Mouse (Mus musculus): ENCODE results near the gene Xlr3b.
"Not testable (repeated sequence)": the region's sequence is repeated elsewhere in the genome, so short reads cannot be mapped to it uniquely, and the experiment has no call there.

DNA sequence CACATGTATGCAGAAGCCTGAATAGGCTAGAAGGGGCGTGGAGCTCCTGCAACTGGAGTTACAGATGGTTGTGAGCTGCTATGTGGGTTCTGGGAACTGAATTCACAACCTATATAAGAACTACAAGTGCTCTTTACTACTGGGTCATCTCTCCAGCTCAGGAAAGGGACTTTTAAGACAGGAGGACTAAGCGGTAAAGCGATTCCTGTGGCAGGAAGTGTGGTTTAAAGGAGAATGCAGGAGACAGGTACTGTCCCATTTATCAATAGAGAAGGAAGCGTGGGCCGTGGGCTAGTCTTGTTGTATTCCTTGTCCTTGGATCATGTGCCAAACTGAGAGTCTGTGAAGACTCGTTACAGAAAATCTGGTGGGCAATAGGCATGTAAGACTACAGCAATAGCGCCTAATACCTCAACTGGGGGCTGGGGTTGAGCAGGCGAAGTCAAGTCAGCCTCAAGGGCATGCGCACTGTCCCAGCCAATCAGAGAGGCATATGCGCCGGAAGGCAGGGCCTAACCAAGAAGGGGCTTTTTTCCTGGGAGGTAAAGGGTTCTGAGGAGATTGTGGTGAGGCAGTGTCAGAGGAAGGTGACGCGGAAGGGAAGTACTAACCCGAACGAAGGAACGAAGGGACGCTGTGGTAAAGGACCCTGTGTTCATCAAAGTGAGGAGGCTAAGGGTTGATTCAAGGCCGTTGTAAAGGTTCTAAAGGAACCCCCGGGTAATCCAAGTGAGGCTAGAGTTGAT lies 22.0 kb downstream of the Xlr3b start, which contains the start of gene Xlr4b:
- not testable (repeated sequence) for TF ChIP-seq POLR2A (IDR thresholded peaks at IDR 0.05; ENCODE audit: borderline replicate concordance, extremely low read depth, insufficient read depth, insufficient read length, poor library complexity, severe bottlenecking); CTCF (IDR thresholded peaks at IDR 0.05; ENCODE audit: borderline replicate concordance, extremely low read depth, insufficient read depth, insufficient read length)
